Mouse (Mus musculus) adrenal gland, adult 2 months (tissue): ENCODE measurements around the gene Mcf2l. TPM values are rescaled to one million over a fixed set of nuclear protein-coding genes. Genes with fewer than 3 reads are reported as not detected.
A peak's percentile ranks its signal among the peaks of the same experiment; 100 is the strongest.

Experiments used
- DNase-seq: peaks from one replicate; pipeline ENCODE4 v3.0.0; 2021
- polyA plus RNA-seq: library from polyadenylated mRNA; depleted of rRNA; stranded (reverse); fragments of >200 nt; gene quantifications from 2 replicates; pipeline ENCODE4 v1.2.3, GENCODE M21; 2012
- total RNA-seq, 2 experiments: library from RNA; stranded (reverse); gene quantifications; 2 replicates each; pipeline ENCODE4 v1.2.3; 2021

The Mcf2l gene
- total and polyA plus RNA-seq, 3 experiments, result 9.6 to 25.4 (median 24.0) TPM

DNA sequence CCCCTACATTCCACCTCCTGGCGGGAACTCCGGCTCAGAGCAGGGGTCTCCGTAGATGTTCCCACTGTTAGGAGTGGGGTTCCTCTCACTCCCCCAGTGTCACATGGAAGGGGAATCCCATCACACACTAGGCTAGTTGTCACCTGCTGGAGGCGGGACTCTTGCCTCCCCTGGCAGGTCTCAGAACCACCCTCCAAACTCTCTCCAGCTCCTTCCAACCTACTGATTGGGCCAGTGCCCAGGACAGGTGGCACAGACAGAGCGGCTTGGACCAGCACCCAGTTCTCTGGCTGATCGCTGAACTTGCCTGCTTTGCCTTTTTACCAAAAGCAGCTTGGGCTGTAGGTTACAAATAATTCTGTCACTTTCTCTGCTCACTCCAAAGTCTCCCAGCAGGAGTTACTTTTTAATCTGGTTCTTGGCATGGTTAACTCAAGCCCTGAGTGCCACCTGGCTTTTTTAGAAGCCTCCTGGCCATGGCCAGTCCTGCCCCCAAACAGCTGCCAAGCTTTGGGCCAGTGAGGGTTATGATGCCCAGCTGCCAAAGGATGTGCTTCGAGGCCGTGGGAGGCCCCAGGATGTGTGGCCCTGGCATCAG, 687 bp downstream of the Mcf2l start:
- DNase-seq, result peak; percentile 17

- DNase-seq, result no peak
Measured at GRCm38 (mm10) chr8:12874971-12875370, 1.4 kb downstream of the Mcf2l start.

DNA sequence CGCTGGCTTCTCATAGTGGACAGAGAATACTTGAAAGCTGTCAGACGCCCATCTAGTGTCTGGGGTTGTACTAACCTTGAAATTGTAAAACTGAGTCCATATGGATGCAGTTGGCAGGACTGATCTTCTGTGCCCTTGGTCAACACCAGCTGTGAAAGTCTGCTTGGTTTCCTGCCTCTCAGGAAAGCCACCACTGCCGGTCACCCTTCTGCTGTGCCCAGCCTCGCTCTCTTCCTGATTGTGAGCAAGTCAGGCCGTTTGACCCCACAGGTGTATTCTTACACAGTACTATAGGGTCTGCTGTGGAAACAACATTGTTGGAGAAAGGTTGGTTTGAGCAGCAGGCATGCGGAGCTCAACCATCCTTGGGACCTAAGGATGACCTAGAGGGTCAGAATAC, 3.5 kb downstream of the Mcf2l start:
- DNase-seq, result no peak

GRCm38 (mm10) chr8:12880163-12880562, 6.6 kb downstream of the Mcf2l start:
- no peak for DNase-seq

GRCm38 (mm10) chr8:12883051-12884004, 9.7 kb downstream of the Mcf2l start:
- DNase-seq, result no peak

DNA sequence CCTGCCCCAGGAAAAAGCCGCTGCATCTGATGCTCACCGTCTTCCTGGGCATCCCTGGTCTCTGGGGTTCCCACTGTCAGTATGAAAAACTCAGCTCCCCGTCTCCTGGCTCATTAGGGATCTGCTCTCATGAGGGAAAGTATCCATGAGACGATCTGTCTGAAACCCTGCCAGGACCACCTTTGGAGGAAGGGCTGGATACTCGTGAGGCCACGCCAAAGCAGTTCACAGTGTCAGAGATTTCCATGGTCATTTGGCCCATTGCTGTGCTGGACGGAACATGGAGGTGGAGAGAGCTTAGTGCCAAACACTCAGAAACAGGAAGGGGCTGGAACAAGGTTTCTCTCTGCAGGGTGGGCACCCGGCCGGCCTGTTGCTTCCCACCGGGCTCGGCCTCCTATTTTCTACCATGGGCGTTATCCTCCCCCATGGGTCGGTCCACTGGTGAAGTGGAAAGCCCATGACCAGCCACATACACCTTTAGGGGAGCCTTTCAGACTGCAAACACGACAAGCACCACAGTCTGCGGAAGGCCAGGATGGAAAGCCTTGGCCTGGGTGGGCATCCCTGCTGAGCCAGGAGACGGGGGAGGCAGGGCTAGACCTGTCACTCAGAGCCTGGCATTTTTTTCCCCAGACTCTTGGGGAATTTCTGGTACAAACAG, 14.3 kb downstream of the Mcf2l start:
- DNase-seq, result no peak

DNA sequence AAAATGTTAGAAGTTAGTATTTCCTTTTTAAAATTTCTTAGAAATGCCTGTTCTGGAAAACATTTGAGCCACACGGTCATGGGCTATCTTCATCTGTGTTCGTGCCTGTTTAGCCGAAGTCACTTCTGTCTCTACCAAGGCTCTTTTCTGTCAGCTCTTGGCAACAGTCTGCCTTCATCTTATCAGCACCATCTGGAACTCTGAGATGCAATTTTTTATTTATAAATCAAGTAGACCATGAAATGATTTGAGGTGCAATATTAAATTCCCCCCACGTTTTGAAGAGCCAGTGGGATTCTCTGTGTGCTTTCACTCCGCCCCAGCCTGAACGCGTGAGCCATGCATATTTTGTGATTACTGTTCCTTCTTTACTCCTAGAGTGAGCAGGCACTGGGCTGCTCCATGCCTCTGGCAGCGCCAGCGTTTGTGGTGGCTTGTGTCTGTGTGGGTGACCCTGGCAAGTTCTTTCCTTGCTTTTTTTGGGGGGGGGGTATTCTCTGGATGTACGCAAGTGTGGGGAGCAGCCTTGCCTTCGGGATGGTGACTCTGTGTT, 15.5 kb downstream of the Mcf2l start:
- DNase-seq, result no peak

DNA sequence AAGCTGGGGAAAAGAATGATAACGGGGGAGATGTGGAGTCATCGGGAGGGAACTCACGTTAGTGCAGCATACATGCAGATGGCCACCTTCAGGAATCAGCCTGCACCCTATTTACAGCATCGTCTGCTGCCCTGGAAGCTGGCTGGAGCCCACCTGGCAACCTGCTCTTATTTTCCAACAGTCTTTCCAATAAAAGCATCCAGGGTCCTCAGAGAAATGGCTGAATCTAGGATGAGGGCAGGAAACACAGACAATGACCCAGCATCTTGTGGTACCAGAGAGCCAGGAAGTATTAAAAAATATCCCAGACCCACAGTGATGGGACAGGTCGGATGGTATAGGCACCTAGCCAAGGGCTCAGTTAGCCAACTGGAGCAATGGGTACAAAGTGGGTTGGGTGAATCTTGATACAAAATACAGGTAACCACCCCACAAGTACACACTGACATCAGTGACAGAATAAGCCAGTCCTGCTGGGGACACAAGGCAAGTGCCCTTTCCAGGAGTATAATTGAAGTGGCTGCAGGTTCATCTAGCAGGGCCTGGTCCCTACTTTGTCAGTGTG, 19.4 kb downstream of the Mcf2l start:
- no peak for DNase-seq

GRCm38 (mm10) chr8:12893797-12894578, 20.4 kb downstream of the Mcf2l start:
- no peak for DNase-seq

DNA sequence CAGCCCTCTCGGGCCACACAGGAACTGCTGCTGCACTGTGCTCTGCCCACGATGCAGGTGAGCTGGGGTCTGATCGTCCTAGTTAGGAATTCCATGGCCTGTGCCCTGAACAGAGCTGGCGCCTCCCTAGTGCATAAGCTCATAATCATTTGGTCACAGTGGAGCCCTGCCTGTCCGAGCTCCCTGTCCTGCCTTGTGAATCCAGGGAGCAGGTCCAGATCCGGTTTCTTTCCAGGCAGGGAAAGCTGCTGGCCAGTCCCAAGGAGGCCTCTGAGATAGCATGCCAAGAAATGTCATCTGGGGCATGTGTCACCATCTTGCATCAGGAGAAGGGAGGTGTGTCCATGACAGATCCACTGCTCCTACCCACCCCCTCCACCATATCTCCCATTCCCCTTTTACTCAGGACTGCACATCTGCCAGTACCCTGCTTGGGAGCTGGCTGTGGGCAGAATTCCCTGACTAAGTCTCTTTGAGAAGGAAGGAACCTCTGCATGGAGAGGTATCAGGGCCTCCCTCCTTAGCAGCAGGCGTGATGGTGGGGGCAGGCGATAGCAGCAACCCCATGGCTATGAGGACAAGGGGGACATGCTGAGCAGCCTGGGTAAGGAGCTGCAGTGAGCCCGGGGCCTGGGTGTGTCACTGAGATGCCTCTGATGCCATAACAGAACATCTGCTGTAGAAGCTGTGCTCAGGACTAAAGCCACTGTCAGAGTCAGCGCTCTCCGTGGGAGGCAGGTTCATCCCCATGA, 21.4 kb downstream of the Mcf2l start:
- DNase-seq, result no peak

- DNase-seq, result no peak
Measured at GRCm38 (mm10) chr8:12895535-12896150, 22.0 kb downstream of the Mcf2l start.

DNA sequence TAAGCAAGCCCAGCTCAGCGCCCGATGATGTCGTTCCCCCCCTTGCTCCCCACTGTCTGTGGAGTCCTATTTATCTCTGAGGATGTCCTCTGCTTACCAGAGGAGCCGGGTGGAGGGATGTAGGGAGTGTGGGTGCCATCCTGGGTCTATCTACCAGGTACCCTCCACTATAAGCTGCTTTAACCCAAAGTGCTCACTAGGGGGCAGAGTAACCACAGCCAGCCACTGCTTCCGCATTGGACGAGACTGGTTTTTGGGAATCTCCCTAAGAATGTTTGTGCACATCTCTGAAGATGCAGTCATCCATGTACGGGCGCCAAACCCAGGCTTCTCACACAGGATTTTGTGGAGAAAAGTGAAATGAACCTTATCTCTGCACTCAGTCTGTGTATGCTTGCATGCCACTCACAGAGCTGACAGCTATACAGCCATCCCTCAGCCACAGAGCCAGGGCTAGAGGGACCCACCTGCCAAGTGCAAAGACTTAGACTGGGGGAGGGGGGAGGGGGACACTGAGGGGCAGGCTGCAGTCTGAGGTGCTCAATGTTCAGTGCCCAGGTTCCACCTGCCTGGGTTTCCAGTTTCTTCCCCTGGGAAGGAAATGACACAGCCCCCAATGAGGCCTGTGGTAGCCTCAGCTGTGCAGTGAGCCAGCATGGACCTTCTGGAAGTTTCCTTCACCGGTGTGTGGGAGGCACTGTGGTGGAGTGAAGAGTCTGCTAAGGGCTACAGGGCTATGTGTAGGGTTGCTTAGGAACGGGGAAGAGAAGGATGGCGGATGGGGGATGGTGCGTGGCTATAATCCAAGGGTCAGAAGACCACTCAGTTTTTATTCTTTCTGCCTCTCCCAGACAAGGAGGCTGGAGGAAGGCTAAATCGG, 23.1 kb downstream of the Mcf2l start:
- peak; percentile 38 for DNase-seq

GRCm38 (mm10) chr8:12897815-12898214, 24.2 kb downstream of the Mcf2l start:
- no peak for DNase-seq

DNA sequence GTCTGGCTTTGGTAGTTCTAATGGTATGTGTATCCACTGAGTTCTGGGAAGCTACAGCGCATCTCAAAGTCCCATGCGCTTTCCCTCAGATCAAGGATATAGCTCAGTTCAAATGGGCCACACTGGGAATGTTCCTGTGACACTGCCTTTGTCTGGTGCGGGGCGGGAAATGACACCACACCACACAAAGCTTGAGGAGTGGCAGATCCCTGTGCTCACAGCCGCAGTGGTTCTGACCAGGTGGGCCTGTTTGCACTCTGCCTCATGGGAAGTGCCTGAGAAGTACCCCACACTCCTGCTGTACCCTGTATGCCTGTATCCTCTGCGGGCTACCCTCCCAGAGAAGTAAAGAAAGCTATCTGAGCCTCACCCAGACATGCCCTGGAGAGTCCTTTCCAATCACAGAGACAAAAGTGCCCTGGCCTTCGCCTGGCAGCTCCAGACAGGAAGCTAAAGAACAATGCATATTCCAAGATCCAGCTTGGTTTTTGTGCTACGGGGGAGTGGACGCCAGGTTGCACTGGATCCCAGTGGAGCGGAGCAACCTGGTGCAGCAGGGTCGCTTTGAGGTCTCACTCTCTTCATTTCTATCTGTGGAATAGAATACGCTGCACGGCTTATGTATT, 30.3 kb downstream of the Mcf2l start:
- DNase-seq, result no peak

- DNase-seq, result no peak
Measured at GRCm38 (mm10) chr8:12905122-12905521, 31.5 kb downstream of the Mcf2l start.

DNA sequence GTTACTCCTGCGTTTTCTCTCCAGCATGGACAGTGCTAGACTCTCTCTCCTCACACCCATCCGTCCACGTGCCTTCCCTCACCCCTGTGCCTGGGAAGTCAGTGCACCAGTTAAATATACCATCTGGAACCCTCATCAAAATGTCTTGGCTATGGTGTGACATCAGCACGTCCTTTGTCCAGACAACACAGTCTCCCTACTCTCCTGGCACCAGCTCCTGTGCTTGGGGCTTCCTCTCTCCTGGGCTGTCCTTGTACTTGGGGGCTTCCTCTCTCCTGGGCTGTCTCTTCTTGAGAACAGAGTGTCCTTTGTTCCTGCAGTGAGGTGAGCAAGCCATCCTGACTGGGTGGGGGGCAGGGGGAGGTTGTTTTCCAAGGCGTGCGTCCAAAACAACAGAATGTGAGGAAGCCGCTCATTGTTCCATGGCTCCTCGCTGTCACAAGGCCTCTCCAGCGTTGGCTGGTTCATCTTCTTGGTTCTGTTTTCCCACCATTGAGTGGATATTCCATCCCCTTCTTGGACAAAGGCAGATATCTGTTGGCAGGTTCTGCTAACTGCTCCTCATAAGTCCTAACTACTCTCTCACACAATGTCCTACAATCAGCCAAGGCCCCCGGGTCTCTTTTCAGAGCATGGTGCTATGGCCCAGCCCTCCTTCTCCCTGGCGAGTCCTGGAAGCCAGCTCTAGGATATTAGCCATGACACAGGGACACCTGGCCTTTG, 32.2 kb downstream of the Mcf2l start:
- peak; percentile 34 for DNase-seq

- no peak for DNase-seq
Measured at GRCm38 (mm10) chr8:12906597-12906996, 33.0 kb downstream of the Mcf2l start.

GRCm38 (mm10) chr8:12907730-12908129, 34.1 kb downstream of the Mcf2l start:
- no peak for DNase-seq
